Mouse (Mus musculus) megakaryocyte, embryonic 14.5 days (primary cell): ENCODE measurements at regions not wholly inside any gene's neighbourhood (a gene's known extent, or its start where the extent isn't known, plus 50 kb on each side); places are given as distances from the start of the nearest gene placed in this dataset.

Source experiments
- H3K27me3 ChIP-seq: replicated peaks from 2 replicates; pipeline ENCODE3; 2012; ENCODE audit warnings: inconsistent platforms
- H3K36me3 ChIP-seq: replicated peaks from 2 replicates; pipeline ENCODE3; 2012; ENCODE audit warnings: low read length, inconsistent platforms, mixed read lengths
- H3K4me1 ChIP-seq: 2 replicates; pipeline ENCODE4 v1.6.1; 2012; ENCODE audit warnings: inconsistent platforms
- H3K4me3 ChIP-seq: replicated peaks from 2 replicates; pipeline ENCODE3; 2012; ENCODE audit warnings: moderate library complexity, mild to moderate bottlenecking, inconsistent platforms
- H3K9me3 ChIP-seq: 2 replicates; pipeline ENCODE4 v1.6.1; 2012; ENCODE audit warnings: inconsistent platforms
- FLI1 ChIP-seq: IDR thresholded peaks from 2 replicates; pipeline ENCODE4 v1.6.1; 2012; ENCODE audit warnings: low read length, inconsistent platforms, mixed read lengths
- GATA1 ChIP-seq: IDR thresholded peaks from 3 replicates; pipeline ENCODE4 v1.6.1; 2012; ENCODE audit warnings: mixed read lengths, low read length, inconsistent platforms, borderline replicate concordance

DNA sequence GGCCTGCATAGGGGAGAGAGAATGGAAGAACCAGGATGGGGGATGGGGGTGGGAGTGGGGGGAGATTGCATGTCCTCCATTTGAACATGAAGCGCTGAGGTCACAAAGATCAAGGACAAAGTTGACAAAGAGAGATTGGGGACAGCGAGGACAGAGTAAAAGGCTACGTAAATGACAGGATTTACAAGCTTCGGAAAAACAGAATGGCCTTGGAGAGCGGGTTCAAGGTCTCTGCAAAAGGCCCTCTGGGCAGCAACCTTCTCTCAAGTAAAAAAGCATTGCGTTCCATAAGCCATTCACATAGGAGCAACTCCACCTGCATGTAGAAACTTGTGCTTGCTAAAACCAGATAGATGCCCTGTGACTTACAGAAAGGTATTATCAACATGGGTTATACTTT, 86.0 kb upstream of the Frmd6 start:
- no peak for TF ChIP-seq GATA1
- no peak for TF ChIP-seq FLI1
- H3K9me3 ChIP-seq: no peaks in the 10 kb centered on the region
- no peaks in the 10 kb centered on the region for H3K36me3 ChIP-seq
- H3K4me1 ChIP-seq: peaks cover 7% of the 10 kb centered on the region; the same call in 1 of the 2 replicates
- no peak overlapping the region for H3K4me3 ChIP-seq
- H3K27me3 ChIP-seq: no peaks in the 10 kb centered on the region

DNA sequence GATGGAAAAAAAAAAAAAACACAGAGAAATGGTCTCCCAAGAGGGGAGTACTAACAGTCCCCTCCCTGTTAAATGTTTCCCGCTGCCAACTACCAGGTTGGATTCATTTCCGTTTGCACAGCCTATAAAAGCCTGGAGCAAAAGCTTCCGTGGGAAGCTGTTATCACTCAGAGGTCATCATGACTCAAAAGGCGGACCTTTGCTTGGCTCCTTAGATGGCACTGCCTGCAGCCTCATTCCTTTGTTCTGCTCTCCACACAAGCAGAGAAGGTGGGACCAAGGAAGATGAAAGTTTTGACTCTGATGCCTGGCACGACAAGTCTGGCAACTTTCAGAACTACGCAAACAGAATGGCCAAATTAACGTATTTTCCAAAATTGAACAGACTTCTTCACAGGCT, 85.5 kb upstream of the Frmd6 start:
- no peaks in the 10 kb centered on the region for H3K9me3 ChIP-seq
- TF ChIP-seq GATA1: no peak
- TF ChIP-seq FLI1: no peak
- H3K4me3 ChIP-seq: no peak overlapping the region
- no peaks in the 10 kb centered on the region for H3K36me3 ChIP-seq
- H3K27me3 ChIP-seq: no peaks in the 10 kb centered on the region
- H3K4me1 ChIP-seq: peaks cover 7% of the 10 kb centered on the region; the same call in 1 of the 2 replicates

DNA sequence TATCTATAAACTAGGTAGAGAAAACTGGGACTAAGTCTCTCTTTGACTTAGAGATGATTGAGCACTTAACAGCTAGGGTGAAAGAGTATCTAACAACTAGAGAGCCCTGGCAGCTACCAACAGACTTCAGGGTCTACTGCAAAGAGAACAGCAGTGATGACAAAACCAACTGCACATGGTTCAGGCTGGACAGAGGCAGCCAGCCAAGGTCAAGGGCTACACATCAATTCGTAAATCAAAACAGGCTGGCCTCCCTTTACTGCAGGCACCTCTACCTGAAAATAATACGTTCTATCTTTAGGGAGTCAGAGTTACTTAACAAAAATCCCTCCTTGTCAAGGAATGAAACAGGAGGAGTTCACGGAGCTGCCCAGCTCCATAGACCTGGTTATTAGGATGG, 82.5 kb upstream of the Frmd6 start:
- Histone ChIP-seq H3K4me1 (peaks cover 7% of the 10 kb centered on the region; the same call in 1 of the 2 replicates), H3K36me3 (no peaks in the 10 kb centered on the region), H3K9me3 (no peaks in the 10 kb centered on the region), H3K27me3 (peaks cover 2% of the 10 kb centered on the region), H3K4me3 (no peak overlapping the region)
- TF ChIP-seq FLI1: no peak
- no peak for TF ChIP-seq GATA1

DNA sequence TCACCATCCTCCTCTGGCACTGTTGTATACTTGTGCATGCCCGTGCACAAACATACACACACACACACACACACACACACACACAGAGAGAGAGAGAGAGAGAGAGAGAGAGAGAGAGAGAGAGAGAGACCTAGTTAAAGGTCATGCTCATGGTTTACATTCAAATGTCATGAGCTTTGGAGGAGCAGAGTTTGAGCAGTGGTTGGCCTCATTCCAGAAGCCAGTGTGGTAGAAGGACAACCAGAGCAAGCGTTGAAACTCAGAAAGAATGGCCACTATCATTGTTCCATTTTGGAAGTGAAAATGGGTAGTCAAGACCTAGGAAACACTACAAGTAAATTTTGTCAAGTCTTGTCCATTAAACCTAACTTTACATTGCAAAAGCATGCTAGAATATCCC, 79.6 kb upstream of the Frmd6 start:
- Histone ChIP-seq H3K4me3 (no peak overlapping the region), H3K4me1 (no peaks in the 10 kb centered on the region), H3K27me3 (peaks cover 3% of the 10 kb centered on the region), H3K36me3 (no peaks in the 10 kb centered on the region), H3K9me3 (no peaks in the 10 kb centered on the region)
- no peak for TF ChIP-seq FLI1
- TF ChIP-seq GATA1: no peak

DNA sequence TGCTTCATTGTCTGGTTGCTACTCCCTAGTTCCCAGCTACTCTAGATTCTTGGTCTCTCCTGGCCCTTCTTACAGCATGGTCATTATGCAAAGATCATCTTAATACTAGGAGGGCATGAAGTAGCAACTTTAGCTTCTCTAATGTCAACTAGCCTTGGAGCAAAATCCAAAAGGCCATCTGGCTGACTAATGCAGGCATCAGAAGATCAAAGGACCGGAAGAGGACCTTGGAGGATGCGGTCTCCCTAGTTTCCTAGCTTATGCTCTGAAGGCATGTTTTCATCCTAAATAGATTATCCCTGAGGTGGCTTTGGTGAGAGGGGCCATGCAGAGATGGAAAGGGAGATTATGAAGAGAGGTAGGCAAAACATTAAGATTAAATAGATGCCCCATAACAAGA, 75.7 kb upstream of the Frmd6 start:
- no peaks in the 10 kb centered on the region for H3K36me3 ChIP-seq
- peaks cover 9% of the 10 kb centered on the region for H3K27me3 ChIP-seq
- TF ChIP-seq GATA1: no peak
- no peak for TF ChIP-seq FLI1
- H3K4me1 ChIP-seq: no peaks in the 10 kb centered on the region
- no peaks in the 10 kb centered on the region for H3K9me3 ChIP-seq
- no peak overlapping the region for H3K4me3 ChIP-seq

DNA sequence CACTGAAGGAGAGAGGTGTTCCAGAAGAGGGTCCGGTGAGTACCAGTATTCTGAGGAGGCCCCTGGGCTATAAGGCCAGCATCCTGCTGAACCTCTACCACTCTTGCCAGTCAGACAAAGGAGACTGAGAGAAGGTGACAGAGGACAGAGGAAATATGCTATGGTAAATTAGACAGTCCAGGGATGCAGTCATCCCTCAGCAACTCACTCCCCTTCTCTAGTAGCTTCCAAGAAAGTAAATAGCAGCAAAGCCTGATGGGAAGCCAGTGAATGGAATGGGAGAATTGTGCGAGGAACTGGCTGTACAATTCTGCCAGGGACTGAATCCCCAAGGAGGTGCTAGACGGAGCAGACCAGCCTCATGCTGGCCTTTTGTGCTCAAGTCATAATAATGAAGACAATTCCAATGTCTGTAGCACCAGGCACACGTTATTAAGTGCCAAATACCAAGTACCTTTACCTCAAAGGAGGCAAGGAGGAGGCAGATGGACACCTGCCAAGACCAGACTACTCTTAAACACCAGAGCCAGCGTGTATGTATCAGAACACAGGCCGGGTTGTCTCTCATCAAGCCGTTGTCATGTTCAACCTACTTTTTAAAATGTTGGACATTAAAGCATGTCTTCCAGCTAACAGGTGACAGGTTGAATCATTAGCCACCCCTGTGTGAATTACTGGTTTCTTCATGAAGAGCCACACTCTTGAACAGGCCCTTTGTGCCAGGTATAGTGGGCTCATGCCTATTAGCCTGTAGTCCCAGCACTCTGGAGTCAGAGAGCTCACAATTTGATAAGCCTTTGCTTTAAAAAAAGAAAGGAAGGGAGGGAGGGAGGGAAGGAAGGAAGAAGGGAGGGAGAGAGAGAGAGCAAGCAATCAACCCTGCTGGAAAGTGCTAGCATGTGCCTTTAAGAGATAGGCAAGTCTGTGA, 74.4 kb upstream of the Frmd6 start:
- Histone ChIP-seq H3K9me3 (no peaks in the 10 kb centered on the region), H3K36me3 (no peaks in the 10 kb centered on the region), H3K4me3 (no peak overlapping the region), H3K4me1 (no peaks in the 10 kb centered on the region), H3K27me3 (peaks cover 10% of the 10 kb centered on the region)
- TF ChIP-seq FLI1: no peak
- no peak for TF ChIP-seq GATA1

DNA sequence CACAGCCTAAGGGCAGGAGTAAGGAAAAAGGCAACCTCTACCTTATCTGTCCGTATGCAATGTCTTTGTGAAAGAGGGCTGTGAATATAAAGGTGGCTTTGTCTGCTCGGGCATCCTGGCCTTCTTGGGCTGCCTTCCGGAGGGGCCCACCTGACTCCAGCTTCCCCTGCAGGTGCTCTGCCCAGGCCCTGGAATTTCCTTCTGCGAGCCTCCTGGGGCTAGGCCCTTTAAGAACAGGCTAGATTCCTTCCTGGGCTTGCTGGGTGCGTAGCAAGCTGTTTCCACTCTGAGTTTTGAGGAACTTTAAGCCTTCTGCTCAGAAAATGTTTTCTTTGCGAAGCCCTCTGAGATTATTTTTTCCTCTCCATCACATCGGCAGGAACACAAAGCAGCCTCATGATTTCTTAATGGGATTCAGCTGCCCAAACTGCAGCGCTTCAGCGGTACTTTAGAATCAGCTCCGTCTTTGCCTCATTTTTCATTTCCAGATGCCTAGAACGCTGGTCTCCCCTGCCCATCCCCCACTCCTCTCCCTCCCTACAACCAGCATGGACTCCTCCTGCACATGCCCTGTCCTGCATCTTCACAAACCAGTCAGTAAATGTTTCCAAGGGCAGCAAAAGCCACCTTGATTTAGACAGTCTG, 72.9 kb upstream of the Frmd6 start:
- TF ChIP-seq GATA1 (no peak), FLI1 (no peak)

DNA sequence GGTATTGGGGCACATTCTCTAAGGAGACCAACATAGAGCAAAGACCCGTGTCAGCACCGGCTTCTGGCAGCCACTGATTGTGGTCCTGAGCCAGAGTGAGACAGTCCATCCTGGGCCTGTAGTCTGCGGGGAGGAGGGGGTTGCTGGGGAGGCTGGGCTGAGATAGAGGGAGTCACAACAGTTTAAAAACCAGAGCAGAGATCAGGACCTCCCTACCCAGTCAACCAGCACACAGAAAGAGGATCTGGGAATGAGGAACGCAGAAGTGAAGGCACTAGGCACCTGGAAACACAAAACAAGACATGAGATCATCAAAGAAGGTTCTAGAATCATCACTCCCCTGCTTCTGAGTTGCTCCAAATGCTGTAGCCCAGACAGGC, 72.4 kb upstream of the Frmd6 start:
- Histone ChIP-seq H3K36me3 (no peaks in the 10 kb centered on the region), H3K27me3 (peaks cover 16% of the 10 kb centered on the region), H3K4me1 (no peaks in the 10 kb centered on the region), H3K9me3 (no peaks in the 10 kb centered on the region), H3K4me3 (no peak overlapping the region)
- TF ChIP-seq GATA1 (no peak), FLI1 (no peak)

More for the DNA sequence above, 72.9 kb upstream of the Frmd6 start:
- Histone ChIP-seq H3K27me3 (peaks cover 15% of the 10 kb centered on the region), H3K4me1 (no peaks in the 10 kb centered on the region), H3K4me3 (no peak overlapping the region), H3K9me3 (no peaks in the 10 kb centered on the region), H3K36me3 (no peaks in the 10 kb centered on the region)

DNA sequence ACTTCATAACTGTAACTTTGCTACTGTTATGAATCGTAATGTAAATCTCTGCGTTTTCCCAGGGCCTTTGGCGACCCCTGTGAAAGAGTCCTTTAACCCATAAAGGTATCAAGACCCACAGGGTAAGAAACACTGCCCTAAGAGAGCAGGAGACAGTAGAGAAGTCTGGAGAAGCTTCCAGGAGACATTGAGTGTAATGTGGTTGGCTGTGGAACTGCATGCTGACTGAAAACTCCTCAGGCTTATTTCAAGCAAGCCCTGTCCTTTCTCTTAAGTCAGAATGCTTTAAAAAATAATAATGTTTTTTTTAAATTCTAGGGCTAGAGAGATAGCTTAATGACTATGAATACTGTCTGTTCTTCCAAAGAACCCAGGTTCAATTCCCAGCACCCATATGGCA, 71.9 kb upstream of the Frmd6 start:
- H3K36me3 ChIP-seq: no peaks in the 10 kb centered on the region
- H3K27me3 ChIP-seq: peaks cover 16% of the 10 kb centered on the region
- no peaks in the 10 kb centered on the region for H3K9me3 ChIP-seq
- H3K4me1 ChIP-seq: no peaks in the 10 kb centered on the region
- TF ChIP-seq FLI1 (no peak), GATA1 (no peak)
- H3K4me3 ChIP-seq: no peak overlapping the region

DNA sequence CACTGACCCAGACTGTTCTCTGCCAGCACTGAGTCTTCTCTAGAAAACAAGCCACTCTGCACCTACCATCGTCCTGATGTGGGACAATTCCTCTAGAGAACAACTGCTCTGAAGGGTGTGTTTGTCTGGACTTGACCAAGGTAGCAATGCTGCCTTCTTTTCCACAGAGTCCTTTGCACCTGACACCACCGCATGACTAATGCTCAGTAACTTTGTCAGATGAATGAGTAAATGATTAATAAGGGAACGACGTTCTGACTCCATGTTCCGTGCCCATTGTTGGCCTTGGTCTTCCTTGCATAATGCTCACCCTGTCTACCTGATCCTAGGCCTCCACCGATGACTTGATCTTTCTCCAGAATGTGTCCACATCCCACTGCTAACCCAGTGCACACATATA, 67.2 kb upstream of the Frmd6 start:
- no peak overlapping the region for H3K4me3 ChIP-seq
- 0 out of 2 replicates have a peak, but pooled peaks cover 5% of the 10 kb centered on the region for H3K9me3 ChIP-seq

More for the DNA sequence above, 67.2 kb upstream of the Frmd6 start:
- Histone ChIP-seq H3K27me3 (peaks cover 21% of the 10 kb centered on the region), H3K36me3 (no peaks in the 10 kb centered on the region), H3K4me1 (no peaks in the 10 kb centered on the region)
- TF ChIP-seq FLI1 (no peak), GATA1 (no peak)
